Mouse (Mus musculus) heart, postnatal 0 days (tissue): ENCODE data around the gene Ilf2.

Source experiments
- CTCF ChIP-seq: IDR thresholded peaks from 2 replicates; pipeline ENCODE4 v1.5.1; 2016; ENCODE audit warnings: antibody characterized with exemption, control low read depth, low read depth
- EP300 ChIP-seq: IDR thresholded peaks from 2 replicates; pipeline ENCODE4 v1.6.1; 2016; ENCODE audit warnings: antibody characterized with exemption, low read depth

GRCm38 (mm10) chr3:90535446-90535845 lies 59.5 kb downstream of the Ilf2 start:
- TF ChIP-seq CTCF: no peak
- no peak for TF ChIP-seq EP300
